Mouse (Mus musculus) right cerebral cortex, postnatal 36 days (tissue): ENCODE data around the gene Dicer1.

Experiments
- DNase-seq, 2 experiments: peaks; one replicate each; pipeline ENCODE4 v3.0.0; 2022; ENCODE audit warnings: low spot score in 2 of 2, mixed read lengths in 1 of 2

The Dicer1 gene

GRCm38 (mm10) chr12:104751814-104752765, at the start of gene Dicer1:
Gene Dicer1 (minus strand): TSS chr12:104751952.
- DNase-seq = peak; percentile 91 to 94

- DNase-seq = no peak
Observed at GRCm38 (mm10) chr12:104799365-104799764, 47.6 kb upstream of the Dicer1 start.

- DNase-seq = no peak
Observed at GRCm38 (mm10) chr12:104797905-104798304, 46.2 kb upstream of the Dicer1 start.

GRCm38 (mm10) chr12:104796635-104797378, 45.1 kb upstream of the Dicer1 start:
- no peak for DNase-seq

GRCm38 (mm10) chr12:104794957-104795356, 43.2 kb upstream of the Dicer1 start:
- peak in 1 of 2 experiments; percentile 6 for DNase-seq

GRCm38 (mm10) chr12:104793486-104793885, 41.7 kb upstream of the Dicer1 start:
- no peak for DNase-seq

- DNase-seq = no peak
Observed at GRCm38 (mm10) chr12:104777603-104778002, 25.9 kb upstream of the Dicer1 start.

GRCm38 (mm10) chr12:104771941-104772340, 20.2 kb upstream of the Dicer1 start:
- no peak for DNase-seq

GRCm38 (mm10) chr12:104769201-104769785, 17.5 kb upstream of the Dicer1 start:
- DNase-seq = no peak

GRCm38 (mm10) chr12:104767183-104767582, 15.4 kb upstream of the Dicer1 start:
- DNase-seq = no peak

- DNase-seq = no peak
Observed at GRCm38 (mm10) chr12:104765761-104766160, 14.0 kb upstream of the Dicer1 start.

- no peak for DNase-seq
Observed at GRCm38 (mm10) chr12:104765116-104765515, 13.4 kb upstream of the Dicer1 start.

- no peak for DNase-seq
Observed at GRCm38 (mm10) chr12:104763918-104764317, 12.2 kb upstream of the Dicer1 start.

GRCm38 (mm10) chr12:104761411-104761810, 9.7 kb upstream of the Dicer1 start:
- DNase-seq = no peak

GRCm38 (mm10) chr12:104758066-104758465, 6.3 kb upstream of the Dicer1 start:
- DNase-seq = no peak

- DNase-seq = no peak
Observed at GRCm38 (mm10) chr12:104753686-104754085, 1.9 kb upstream of the Dicer1 start.

- peak in 1 of 2 experiments; percentile 16 for DNase-seq
Observed at GRCm38 (mm10) chr12:104751331-104751813, 380 bp downstream of the Dicer1 start.

GRCm38 (mm10) chr12:104748946-104749345, 2.8 kb downstream of the Dicer1 start:
- DNase-seq = no peak

- no peak for DNase-seq
Observed at GRCm38 (mm10) chr12:104747252-104747651, 4.5 kb downstream of the Dicer1 start.

- no peak for DNase-seq
Observed at GRCm38 (mm10) chr12:104746601-104747000, 5.2 kb downstream of the Dicer1 start.

- no peak for DNase-seq
Observed at GRCm38 (mm10) chr12:104743687-104744086, 8.1 kb downstream of the Dicer1 start.

- DNase-seq = no peak
Observed at GRCm38 (mm10) chr12:104742247-104742646, 9.5 kb downstream of the Dicer1 start.
